Mouse (Mus musculus): ENCODE data around the gene Trdmt1. TPM values are rescaled to one million over a fixed set of nuclear protein-coding genes. Genes with fewer than 3 reads are reported as not detected.
"Not testable (repeated sequence)": the region's sequence is repeated elsewhere in the genome, so short reads cannot be mapped to it uniquely, and the experiment has no call there.

The Trdmt1 gene
- 1 to 10 TPM; 4.7 to 7.8 (median 5.4) TPM for total RNA-seq (2022)

DNA sequence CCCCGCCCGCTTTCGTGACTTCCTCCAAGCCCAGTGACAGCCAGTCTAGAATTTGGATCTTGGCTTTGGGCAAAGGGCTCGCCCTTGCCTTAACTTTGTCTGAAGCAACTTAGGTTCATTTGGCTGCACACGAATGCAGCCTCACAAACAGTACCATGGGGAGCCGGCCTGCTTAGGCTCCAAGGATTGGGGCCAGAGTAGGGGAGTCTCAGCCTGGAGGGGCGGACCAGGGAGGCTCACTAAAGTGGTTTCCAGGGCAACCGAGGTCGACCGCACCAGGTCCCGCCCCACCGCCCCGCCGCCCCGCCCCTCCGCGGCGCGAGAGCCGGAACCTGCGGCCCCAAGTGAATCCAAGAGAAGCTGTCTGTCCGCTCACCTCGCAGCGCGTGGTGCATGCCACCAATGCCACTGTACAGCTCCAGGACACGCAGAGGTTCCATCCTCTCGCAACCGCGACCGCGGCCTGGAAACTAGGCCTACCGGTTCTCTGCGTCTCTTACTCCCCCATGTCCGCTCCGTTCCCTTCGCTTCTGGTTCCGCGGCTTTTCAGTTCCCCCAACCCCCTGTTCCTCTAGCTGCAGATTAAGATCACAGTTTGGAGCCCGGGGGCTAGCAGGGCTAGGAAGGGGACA is at the start of gene Trdmt1:
Trdmt1 (minus strand) TSS at position 476 of the 632 bp plus-strand sequence.
- peak; percentile 62 to 74 for DNase-seq (ENCODE audit: low spot score in 2 of 2)

DNA sequence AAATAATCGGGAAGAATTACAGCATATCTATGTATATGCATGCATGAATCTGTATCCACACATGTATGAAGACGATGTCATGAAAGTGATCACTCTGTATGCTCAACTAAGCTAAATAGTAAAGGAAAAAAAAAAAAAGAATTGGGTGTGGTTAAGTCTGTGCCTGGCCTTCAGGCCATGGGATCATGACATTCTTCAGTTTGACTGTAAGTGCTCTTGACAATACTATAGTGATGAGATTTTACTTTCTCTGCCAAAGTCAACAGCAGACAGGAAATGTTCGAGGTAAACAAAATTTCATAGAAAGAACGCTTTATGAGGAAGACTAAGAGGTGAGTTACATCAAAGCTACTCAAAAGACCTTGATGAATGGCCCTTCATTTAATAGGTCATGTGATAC is 48.9 kb upstream of the Trdmt1 start:
- DNase-seq (ENCODE audit: low spot score in 2 of 2) = no peak

DNA sequence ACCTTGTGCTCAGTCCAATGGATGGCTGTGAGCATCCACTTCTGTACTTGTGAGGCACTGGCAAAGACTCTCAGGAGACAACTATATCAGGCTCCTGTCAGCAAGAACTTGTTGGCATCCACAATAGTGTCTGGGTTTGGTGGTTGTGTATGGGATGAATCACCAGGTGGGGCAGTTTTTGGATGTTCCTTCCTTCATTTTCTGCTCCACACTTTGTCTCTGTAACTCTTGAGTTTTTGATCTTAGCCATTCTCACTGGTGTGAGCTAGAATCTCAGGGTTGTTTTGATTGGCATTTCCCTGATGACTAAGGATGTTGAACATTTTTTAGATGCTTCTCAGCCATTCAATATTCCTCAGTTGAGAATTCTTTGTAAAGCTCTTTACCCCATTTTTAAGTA is 39.3 kb upstream of the Trdmt1 start:
- not testable (repeated sequence) for DNase-seq (ENCODE audit: low spot score in 2 of 2)

DNA sequence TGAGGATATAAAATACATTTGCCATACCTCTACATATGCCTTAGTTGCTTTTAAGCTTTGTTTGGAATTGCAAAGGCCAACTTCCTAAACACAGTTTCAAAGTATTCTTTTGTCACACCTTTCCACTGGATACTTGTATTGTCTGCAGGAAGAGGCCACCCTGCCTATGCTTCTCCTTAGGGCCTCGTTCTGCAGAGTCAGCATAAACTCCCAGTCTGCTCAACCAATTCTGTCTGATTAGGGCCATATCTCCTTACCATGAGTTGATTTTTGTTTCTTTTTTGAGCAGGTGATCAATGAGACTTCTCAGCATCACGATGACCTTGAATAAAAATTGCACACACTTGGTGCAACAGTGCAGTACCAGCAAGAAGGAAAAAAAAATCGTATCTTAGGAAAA is 37.7 kb upstream of the Trdmt1 start:
- DNase-seq (ENCODE audit: low spot score in 2 of 2) = no peak

DNA sequence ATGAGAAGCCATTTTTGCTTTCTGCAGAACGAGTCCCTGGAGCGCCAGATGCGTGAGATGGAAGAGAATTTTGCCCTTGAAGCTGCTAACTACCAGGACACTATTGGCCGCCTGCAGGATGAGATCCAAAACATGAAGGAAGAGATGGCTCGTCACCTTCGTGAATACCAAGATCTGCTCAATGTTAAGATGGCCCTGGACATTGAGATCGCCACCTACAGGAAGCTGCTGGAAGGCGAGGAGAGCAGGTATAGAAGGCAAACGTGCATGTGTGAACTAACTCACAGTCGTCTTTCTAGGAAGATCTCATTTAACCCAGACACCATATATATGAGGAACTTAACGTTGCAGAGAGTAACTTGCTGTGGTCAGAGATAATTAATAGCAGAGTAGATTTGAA is 35.5 kb upstream of the Trdmt1 start:
- no peak for DNase-seq (ENCODE audit: low spot score in 2 of 2)

DNA sequence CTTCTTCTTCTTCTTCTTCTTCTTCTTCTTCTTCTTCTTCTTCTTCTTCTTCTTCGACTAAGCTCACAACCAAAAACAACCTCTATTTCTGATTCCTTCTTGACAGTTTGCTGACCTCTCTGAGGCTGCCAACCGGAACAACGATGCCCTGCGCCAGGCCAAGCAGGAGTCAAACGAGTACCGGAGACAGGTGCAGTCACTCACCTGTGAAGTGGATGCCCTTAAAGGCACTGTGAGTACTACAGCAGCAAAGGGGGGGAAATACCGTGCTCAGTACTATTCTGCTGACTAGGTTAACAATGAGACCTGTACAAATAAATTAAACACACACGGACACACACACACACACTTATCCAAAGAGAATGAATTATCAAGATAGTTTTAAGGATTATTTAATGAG is 34.8 kb upstream of the Trdmt1 start:
- DNase-seq (ENCODE audit: low spot score in 2 of 2) = no peak

DNA sequence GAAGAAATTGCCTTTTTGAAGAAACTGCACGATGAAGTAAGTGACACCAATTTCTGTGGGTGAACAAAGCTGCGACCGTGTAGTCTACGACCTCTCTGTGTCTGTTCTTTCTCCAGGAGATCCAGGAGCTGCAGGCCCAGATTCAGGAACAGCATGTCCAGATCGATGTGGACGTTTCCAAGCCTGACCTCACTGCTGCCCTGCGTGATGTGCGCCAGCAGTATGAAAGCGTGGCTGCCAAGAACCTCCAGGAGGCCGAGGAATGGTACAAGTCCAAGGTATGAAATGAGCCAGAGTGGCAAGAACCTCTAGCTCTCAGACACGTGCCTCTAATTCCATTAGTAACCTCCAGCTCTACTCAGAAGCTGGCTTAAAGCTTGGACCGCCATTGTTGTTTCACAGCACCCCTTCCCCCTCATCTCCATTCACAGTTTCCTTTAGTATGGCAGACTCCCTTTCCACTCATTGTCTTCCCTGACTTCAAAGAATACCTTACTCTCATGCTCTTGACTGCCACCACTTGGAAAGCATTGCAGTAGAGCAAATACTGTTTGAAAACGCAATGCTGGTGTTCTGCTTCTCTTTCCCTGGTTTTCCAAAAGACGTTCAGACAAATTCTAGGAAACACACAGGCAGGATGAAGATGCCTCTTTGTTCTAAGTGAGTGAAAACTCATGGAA is 34.1 kb upstream of the Trdmt1 start:
- DNase-seq (ENCODE audit: low spot score in 2 of 2) = no peak

DNA sequence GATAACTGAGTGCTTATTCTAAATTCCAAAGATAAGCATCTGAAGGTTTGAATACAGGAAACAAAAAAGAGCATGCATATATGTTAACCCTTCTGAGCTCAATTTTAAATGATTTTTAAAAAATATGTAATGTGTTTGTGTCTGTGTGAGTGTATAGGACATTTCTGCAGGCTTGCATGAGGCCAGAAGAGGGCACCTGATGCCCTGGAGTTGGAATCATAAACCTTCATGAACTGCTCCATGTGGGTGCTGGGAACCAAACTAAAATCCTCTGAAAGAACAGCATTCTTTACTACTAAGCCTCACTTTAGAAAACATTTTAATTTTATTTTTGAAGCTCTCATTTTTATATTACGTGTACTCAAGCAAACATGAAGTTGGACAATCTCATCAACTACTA is 32.9 kb upstream of the Trdmt1 start:
- DNase-seq (ENCODE audit: low spot score in 2 of 2) = no peak

DNA sequence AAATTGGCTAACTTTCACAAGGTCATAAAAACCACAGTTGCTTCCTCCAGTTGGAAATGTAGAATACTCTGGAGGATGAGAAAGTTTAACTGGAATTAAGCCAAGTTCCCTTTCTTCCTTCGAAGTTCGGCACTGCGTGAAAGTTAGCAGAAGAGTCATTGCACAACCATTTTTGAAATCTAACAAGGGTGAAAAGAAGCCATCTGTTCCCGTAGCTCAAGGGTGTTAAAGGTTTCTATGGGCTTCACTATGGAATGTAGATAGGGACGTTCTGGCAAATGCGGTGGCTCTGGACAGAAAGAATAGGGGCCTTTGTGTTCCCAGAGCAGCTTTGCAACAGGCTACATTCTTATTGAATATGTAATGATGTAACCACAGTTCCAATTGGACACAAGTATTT is 31.5 kb upstream of the Trdmt1 start:
- DNase-seq (ENCODE audit: low spot score in 2 of 2) = no peak

DNA sequence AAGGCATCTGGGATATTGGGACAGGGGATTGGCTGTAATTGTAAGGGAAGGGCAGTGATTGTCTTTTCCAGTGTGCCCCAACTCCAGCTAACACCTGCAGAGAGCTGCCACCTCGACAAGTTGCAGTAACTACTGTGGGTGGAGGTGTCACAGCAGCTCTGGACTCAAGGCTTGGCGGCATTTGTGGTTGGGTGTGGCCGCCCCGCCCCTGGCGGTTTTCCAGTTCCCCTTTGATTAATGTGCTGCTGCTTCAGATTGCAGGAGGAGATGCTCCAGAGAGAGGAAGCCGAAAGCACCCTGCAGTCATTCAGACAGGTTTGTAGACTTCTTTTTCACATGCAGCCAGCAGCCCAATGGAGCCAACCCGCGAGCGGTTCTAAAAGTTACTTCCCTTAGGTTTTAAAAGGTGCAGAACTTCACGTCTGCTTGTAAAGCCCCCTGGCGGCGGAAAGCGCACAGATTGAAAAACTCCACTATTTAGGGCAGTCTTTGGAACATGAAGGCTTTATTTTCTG is 30.9 kb upstream of the Trdmt1 start:
- DNase-seq (ENCODE audit: low spot score in 2 of 2) = peak; percentile 15 to 68

DNA sequence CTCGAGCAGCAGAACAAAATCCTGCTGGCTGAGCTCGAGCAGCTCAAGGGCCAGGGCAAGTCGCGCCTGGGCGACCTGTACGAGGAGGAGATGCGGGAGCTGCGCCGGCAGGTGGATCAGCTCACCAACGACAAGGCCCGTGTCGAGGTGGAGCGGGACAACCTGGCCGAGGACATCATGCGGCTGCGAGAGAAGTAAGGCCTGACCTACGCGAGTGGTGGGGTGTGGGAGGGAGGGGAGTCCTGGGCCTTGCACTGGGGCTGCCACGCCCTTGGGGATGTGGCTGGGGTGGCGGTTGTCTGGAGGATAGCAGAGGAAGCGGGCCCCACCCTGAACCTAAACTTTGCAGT is 30.3 kb upstream of the Trdmt1 start:
- no peak for DNase-seq (ENCODE audit: low spot score in 2 of 2)

DNA sequence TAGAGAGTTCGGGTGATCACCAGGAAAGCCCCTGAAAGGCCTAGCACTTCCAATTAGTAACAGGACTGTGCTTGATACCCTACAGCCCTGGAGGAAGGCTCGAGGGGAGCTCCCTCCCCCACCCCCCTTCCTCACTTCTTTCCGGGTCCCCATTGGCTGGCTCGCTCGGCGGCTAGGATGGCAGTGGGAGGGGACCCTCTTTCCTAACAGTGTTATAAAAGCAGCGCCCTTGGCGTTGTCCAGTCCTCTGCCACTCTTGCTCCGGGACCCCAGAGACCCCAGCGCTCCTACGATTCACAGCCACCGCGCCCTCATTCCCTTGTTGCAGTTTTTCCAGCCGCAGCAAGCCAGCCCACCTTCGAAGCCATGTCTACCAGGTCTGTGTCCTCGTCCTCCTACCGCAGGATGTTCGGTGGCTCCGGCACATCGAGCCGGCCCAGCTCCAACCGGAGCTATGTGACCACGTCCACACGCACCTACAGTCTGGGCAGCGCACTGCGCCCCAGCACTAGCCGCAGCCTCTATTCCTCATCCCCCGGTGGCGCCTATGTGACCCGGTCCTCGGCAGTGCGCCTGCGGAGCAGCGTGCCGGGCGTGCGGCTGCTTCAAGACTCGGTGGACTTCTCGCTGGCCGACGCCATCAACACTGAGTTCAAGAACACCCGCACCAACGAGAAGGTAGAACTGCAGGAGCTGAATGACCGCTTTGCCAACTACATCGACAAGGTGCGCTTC is 29.8 kb upstream of the Trdmt1 start:
- no peak for DNase-seq (ENCODE audit: low spot score in 2 of 2)

DNA sequence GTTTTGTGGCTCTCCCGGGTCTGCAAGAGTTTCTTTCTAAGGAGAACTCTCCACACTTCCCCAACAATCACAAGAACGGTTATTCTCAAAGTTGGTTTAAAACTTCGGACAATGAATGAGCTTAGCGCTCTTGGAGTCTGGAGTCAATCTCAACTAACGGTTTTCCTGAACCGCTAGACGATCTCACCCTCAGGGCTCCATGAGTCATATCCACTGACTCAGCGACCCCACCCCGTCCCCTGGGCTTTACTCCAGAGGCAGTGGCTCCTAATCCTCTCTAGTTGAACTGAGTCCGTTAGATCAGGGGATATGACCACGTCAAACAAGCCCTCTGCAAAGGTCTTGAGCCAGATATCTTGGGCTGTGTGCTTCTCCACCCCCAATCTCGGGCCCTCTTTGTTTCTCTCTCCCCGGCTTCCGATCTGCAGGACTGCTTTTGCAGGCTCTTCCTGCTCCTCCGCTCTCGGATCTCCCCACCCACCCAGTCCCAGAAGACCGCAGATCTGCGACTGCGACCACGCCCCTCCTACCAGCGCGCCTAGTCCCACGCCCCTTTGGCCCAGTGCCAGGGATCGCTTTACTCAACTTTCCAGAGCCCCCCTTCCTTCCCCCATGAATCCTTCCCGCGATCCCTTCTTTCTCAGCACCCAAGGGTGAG is 29.1 kb upstream of the Trdmt1 start, which contains the start of gene Vim:
Vim (plus strand) TSS at position 520 of the 658 bp plus-strand sequence.
- DNase-seq (ENCODE audit: low spot score in 2 of 2) = peak in 1 of 2 experiments; percentile 30

DNA sequence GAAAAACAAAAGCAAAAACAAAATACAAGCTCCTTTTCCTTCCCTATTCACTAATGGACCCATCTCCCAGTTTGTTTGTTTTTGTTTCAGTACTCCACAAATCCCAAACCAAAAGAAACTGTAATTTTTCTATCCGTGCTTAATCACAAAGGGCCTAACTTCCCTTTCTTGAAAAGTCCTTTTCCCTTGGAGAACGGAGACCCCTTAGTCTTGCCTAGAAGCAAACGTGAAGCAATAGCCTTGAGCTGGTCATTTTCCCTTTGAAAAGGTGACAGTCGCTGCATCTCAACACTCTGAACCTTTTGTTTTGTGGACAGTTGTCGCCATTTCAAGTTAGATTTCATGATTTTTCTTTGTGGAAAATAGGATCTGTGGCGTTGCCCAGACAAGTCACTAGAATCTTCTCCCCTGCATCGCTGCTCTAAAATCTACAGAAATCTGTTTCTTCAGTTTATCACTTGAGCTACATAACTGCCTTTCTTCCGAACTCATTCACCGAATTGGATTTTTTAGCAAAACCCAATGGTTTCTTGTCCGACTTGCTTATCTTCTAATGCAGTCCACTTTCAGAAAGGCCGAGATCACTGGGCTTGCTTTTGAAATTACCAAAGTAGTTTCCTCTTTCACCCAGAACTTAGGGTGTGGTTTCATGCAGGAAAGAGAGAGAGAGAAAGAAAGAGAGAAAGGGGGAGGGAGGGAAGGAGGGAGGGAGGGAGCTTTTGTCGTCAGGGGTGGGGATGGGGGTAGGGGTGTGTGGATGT is 28.4 kb upstream of the Trdmt1 start:
- DNase-seq (ENCODE audit: low spot score in 2 of 2) = no peak

DNA sequence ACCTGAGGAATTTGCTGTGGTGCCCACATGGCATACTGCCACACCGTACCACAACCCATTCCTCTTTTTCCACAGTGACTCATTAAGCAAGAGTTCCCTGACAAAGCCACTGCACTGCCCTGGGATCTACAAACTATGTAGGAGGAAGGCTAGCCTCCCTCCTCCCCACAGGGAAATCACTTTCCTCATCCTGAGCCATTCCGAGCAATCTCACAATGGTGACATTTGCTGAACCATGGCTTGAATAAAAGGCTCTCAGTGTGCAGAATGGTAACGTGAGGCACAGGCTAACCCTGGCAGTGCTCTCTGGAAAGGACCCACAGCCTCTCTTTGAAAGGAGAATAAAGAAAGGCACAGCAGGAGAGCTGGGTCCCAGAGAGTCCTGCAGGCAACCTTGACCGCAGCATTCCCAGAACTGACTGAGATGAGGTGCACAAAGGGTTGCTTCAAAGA is 27.7 kb upstream of the Trdmt1 start:
- DNase-seq (ENCODE audit: low spot score in 2 of 2) = no peak

DNA sequence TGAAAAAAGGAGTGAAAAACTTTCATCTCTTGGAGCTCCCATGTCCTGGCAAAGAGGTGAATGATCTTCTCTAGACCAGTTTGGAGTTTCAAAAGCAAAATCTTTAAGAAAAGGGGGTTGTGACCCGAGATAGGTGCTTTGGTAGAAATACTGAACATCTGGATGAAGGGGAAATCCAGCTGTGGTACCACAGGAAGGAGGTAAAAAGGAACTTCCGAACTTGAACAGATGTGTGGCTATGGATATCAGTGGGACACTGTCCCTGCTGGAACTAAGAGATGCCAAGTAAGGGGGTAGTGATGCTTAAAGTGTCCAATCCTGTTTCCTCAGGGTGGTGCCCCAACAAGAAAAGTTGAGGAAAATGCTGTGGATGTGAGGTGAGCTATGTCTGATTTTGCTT is 25.7 kb upstream of the Trdmt1 start:
- DNase-seq (ENCODE audit: low spot score in 2 of 2) = no peak

DNA sequence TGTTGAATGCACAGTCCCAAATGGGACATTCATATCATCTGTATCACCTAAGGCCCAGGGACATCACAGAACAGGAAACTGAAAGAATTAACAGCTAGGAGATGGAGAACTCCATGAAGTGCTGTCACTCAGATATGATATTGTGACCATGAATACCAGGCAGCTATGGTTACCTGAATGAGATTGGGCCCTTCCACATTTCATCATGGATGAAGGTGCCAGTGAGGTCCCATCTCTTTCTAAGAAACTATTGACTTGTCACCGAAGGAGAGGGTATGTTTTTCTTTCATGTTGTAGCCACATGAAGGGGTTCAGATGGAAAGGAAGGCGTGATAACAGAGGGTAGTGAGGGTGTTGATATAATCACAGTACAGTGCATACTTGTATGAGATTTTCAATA is 15.9 kb upstream of the Trdmt1 start:
- DNase-seq (ENCODE audit: low spot score in 2 of 2) = no peak

DNA sequence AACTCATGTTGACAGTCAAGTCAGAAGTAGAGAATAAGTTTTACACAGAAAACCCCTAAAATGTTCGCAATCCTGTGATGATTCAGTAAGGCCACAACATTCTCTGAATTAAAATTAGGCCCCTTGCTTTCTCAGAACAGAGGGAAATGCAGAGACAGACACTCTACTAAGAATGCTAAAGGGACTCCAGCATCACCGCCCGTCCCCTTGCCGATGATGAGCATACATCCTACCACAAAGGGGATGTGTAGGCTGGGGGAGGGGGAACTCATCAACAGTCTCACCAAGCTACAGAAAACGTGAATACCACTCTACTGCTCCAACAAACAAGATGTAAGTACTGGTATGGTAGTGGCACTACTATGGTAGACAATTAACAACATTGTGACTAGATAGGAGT is 15.3 kb upstream of the Trdmt1 start:
- no peak for DNase-seq (ENCODE audit: low spot score in 2 of 2)

DNA sequence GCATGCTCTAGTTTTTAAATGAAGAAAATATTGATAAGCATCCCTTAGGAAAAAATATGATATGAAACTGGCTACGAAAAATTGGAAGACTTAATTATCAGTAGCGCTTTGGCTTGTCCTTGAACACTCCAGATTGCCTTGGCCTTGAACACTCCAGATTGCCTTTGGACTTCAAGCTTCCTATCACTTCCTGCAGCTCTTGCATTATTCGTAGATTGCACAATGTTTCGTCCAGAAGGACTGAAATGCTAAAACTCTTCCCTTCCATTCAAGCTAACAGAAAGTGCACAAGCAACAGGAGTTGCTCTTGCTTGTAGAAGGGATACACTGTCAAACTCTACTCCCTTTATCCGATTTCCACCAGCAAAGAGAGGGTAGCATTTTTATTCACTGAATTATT is 14.8 kb upstream of the Trdmt1 start:
- DNase-seq (ENCODE audit: low spot score in 2 of 2) = no peak

DNA sequence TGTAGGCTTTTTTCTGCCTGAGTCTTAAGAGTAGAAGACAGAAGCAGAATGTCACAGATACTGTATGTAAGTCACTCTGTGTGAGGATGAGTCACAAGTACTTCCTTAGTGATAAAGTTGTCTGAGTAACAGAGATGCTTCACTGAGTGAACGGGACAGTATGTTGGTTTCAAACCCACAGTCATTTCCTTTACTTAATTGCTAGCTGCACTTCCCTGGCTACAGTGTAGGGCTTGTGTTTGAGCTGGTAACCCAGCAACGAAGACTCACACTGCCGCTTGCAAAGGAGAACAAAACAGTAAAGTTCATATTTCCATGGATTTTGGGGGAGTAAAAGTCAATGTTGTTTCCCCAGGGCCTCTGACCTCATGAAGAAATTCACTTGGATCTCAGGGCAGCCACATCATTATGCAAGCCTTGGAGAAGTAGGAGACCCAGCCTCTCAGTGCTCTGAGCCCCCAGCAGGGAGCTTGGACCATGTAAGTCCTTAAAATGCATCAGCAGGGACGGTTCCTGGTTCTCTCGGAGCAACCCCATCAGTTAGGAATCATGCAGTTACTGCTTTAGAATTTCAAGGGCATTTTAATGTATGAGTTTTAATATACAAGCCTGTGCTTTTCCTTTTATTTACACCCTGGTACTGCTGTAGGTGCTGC is 14.3 kb upstream of the Trdmt1 start:
- no peak for DNase-seq (ENCODE audit: low spot score in 2 of 2)

Measured in layer of hippocampus, adult 8-10 months (tissue).